Mouse (Mus musculus) spleen, postnatal 0 days (tissue): ENCODE results near the gene Art5. TPM values are rescaled to one million over a fixed set of nuclear protein-coding genes. Genes with fewer than 3 reads are reported as not detected.

Source experiments
- polyA plus RNA-seq: library from polyadenylated mRNA; unstranded; fragments of >200 nt; fragmentation: Nextera tagmentation; extraction: Ambion mirVana; gene quantifications from 2 replicates; pipeline ENCODE4 v1.2.1, GENCODE M21; 2015

Art5 gene
- polyA plus RNA-seq: 0.25 and 0.42 TPM in 2 replicates

DNA sequence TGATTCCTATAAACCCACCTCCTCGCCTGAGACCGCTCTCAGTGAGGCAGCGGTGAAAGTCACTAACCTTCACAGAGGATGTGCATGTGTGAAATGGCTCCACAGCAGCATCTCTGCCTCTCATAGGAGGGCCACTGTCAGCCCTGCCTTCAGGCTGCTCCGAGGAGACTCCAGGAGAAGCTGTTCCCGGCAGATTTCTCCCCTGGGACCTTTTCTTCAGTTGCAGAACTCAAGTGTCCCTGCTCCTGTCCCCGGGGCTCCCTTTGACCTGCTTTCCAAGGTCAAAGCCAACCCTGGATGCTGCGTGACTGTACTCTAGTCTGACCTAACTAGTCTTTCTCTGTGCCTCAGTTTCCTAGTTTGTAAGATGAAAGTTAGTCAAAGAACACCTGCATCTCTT is at the start of gene Art5:
Art5 (minus strand) TSS at position 319 of the 400 bp plus-strand sequence.

DNA sequence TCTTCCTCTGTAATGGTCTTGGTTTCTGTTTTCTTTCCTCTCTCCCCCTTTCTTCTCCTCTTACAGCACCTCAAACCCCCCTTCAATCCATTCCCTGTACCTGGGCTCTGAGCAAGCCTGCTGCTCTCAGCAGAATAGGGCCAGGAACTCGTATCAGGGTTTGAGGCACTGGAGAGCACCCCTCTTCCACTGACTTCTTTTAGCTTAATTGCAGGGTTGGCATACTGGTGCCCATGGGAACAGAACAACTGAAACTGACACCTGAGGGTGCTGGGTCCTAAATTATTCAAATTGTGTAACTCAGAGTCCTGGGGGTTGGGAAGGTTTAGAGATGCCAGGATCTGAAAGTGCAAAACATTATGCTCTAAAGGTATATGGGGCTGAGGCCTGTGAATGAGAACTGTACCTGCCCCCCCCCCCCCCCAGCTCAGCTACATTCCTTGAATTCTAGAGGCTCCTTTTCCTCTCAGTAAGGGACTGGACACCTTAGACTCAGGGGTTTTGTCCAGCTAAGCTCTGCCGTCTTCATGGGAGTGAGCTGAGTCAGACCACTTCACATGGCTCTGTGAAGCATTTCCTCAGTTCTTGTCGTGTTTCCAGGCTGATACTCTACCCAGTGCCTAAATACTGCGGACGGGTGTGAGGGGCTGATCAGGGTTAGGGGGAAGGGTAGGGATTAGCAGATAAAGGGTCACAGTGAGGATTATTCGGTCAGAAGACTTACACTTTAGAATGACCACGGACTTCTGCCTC is 7.5 kb upstream of the Art5 start, which contains the start of gene Chrna10:
Chrna10 (minus strand) TSS at position 250 of the 753 bp plus-strand sequence.

DNA sequence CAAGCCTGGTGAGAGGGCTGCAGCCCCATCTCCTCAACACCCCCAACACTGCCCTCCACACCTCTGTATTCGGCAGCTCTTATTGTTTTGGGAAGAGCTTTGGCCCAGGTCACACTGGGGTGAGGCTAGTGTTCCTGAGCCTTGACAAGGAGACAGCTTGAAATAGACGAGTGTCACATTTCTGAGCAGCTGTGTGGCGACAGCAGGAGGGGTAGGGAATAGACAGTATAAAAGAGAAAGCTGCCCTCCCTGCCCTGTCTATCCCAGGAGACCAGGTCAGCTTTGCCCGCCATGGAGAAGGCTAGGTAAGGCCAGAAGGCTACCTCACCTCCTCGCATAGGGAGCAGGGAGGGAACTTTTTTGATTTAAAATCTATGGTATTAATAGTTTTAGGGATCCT is 7.8 kb downstream of the Art5 start, which contains the start of gene Art1:
Art1 (plus strand) TSS at position 257 of the 400 bp plus-strand sequence.

DNA sequence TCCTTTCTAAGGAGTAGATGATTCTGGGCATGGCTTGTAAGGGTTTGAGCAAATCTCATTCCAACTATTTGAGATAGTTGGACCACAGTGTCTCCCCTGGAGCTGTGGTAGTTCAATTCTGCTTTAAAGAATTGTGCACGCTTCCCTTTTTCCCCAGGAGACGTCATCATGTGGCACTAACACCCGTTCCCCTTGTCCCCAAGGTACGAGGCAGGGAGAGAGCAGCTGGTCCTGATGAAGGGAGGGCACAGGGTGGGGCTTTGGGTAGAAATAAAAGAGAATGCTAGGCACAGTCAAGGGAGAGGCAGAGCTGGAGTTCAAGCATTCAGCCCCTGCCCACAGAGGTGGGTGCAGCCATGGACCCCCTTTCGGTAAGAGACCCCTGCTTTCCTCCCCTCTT is 26.5 kb downstream of the Art5 start, which contains the start of gene Trpc2:
Trpc2 (plus strand) TSS at position 301 of the 400 bp plus-strand sequence.

DNA sequence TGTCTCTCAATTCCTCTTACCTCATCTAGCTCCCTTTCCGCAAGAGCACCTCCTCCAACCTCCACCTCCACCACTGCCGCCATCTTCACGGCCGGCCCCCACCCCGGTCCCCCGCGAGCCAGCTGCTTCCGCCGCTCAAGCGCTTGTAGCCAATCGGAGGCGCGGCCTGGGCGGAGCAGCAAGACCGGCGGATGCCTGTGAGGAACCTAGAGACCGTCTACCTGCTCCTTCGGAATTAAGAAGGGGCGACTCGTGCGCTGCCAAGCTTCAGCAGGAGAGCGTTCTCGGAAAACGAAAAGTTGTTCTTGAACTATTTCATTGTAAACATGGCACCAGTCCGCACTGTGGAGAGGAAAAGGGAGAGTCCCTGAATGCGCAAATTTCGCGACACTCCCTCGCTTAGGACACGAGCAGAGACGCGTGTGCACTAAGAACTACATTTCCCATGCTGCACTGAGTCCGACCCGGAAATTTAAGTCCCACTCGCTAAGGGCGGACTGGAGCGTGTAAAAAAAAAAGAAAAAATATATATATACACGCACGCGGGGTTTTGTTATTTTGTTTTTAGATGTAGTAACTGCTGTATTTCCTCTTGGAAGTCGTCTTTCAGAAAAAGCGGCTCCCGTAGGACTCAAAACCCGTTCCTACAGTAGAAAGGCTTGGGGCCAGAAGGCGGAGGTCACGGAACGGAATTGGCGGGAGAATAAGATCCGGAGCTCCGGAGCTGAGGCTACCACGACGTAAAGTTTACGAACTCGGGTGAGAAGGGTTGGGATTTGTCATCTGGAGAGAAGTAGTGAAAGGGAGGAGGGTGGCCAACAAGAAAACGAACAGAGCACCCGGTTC is 44.0 kb downstream of the Art5 start, which contains the start of the genes Rnf121, Xndc1 and Xntrpc:
Rnf121 (minus strand) TSS at position 424 of the 846 bp plus-strand sequence.
Xndc1 (plus strand) TSS at position 466 of the 846 bp plus-strand sequence.
Xntrpc (plus strand) TSS at position 668 of the 846 bp plus-strand sequence.

Other genes starting within 250 kb of the Art5 start
- 65.1 and 69.4 TPM in 2 replicates for gene Anapc15, start 245.8 kb downstream of the Art5 start, polyA plus RNA-seq
- gene Folr1, start 238.7 kb downstream of the Art5 start, polyA plus RNA-seq: 2.0 and 3.4 TPM in 2 replicates
- gene Lamtor1, start 203.6 kb downstream of the Art5 start, polyA plus RNA-seq: 76.7 and 84.5 TPM in 2 replicates
- 0.18 and 0.32 TPM in 2 replicates for gene Tomt, start 203.1 kb downstream of the Art5 start, polyA plus RNA-seq
- 1.9 and 2.0 TPM in 2 replicates for gene Lrrc51, start 175.6 kb downstream of the Art5 start, polyA plus RNA-seq
- 33.6 and 35.4 TPM in 2 replicates for gene Numa1, start 175.4 kb downstream of the Art5 start, polyA plus RNA-seq
- gene Il18bp, start 90.8 kb downstream of the Art5 start, polyA plus RNA-seq: 5.1 and 7.3 TPM in 2 replicates
- 9.2 and 10.3 TPM in 2 replicates for gene Rnf121, start 44.0 kb downstream of the Art5 start, polyA plus RNA-seq
- 17.1 and 17.2 TPM in 2 replicates for gene Xndc1, start 44.0 kb downstream of the Art5 start, polyA plus RNA-seq
- 0.43 and 0.53 TPM in 2 replicates for gene Xntrpc, start 43.8 kb downstream of the Art5 start, polyA plus RNA-seq
- not detected in 2 replicates for gene Trpc2, start 26.4 kb downstream of the Art5 start, polyA plus RNA-seq
- gene Art1, start 7.7 kb downstream of the Art5 start, polyA plus RNA-seq: 0.14 and 0.30 TPM in 2 replicates
- not detected in 2 replicates for gene Chrna10, start 7.3 kb upstream of the Art5 start, polyA plus RNA-seq
- 16.1 and 17.3 TPM in 2 replicates for gene Nup98, start 100.7 kb upstream of the Art5 start, polyA plus RNA-seq
- gene Pgap2, start 100.7 kb upstream of the Art5 start, polyA plus RNA-seq: 32.8 and 45.2 TPM in 2 replicates
- gene Rhog, start 146.6 kb upstream of the Art5 start, polyA plus RNA-seq: 103 and 124 TPM in 2 replicates
- gene Stim1, start 158.3 kb upstream of the Art5 start, polyA plus RNA-seq: 22.4 and 24.9 TPM in 2 replicates